Mouse (Mus musculus) forebrain, embryonic 15.5 days (tissue): ENCODE data around the gene Asb5. TPM values are rescaled to one million over a fixed set of nuclear protein-coding genes. Genes with fewer than 3 reads are reported as not detected.
A peak's percentile ranks its signal among the peaks of the same experiment; 100 is the strongest.
"Not testable (repeated sequence)": the region's sequence is repeated elsewhere in the genome, so short reads cannot be mapped to it uniquely, and the experiment has no call there.

Experiments used
- ATAC-seq: fragments of 200-750 bp; cut with Nextera tagmentation; replicated peaks from 2 replicates; pipeline ENCODE4 v1.8.0; 2017; ENCODE audit warnings: mild to moderate bottlenecking, moderate TSS enrichment, moderate library complexity
- H3K27ac ChIP-seq: fragments of 300-500 bp; sonication (generic); replicated peaks from 2 replicates; pipeline ENCODE4 v1.5.1; 2015; ENCODE audit warnings: mild to moderate bottlenecking, inconsistent platforms
- H3K27me3 ChIP-seq: fragments of 300-500 bp; sonication (generic); 2 replicates; pipeline ENCODE4 v1.6.1; 2015; ENCODE audit warnings: inconsistent platforms
- H3K36me3 ChIP-seq: fragments of 300-500 bp; sonication (generic); 2 replicates; pipeline ENCODE4 v1.6.1; 2015; ENCODE audit warnings: mild to moderate bottlenecking, inconsistent platforms
- H3K4me1 ChIP-seq: fragments of 300-500 bp; sonication (generic); 2 replicates; pipeline ENCODE4 v1.6.1; 2015; ENCODE audit warnings: inconsistent platforms
- H3K4me2 ChIP-seq: fragments of 300-500 bp; sonication (generic); replicated peaks from 2 replicates; pipeline ENCODE4 v1.6.1; 2015; ENCODE audit warnings: mild to moderate bottlenecking, inconsistent platforms
- H3K4me3 ChIP-seq: fragments of 300-500 bp; sonication (generic); 2 replicates; pipeline ENCODE4 v1.5.1; 2015; ENCODE audit warnings: mild to moderate bottlenecking, inconsistent platforms
- H3K9ac ChIP-seq: fragments of 300-500 bp; sonication (generic); replicated peaks from 2 replicates; pipeline ENCODE4 v1.6.1; 2015; ENCODE audit warnings: mild to moderate bottlenecking, inconsistent platforms
- H3K9me3 ChIP-seq: fragments of 300-500 bp; sonication (generic); 2 replicates; pipeline ENCODE4 v1.6.1; 2016; ENCODE audit warnings: inconsistent platforms
- WGBS: fragments of 180-500 bp; shearing (Covaris S2); methylation state at CpG from one replicate; pipeline ENCODE4 v1.1.7; 2015; ENCODE audit warnings: mixed read lengths; 5-methylcytosine and 5-hydroxymethylcytosine counted together
- polyA plus RNA-seq: library from polyadenylated mRNA; unstranded; fragments of >200 nt; fragmentation: Nextera tagmentation; extraction: Ambion mirVana; gene quantifications from 2 replicates; pipeline ENCODE4 v1.2.1, GENCODE M21; 2015

Asb5 gene
- polyA plus RNA-seq, 1 experiment from 2014 or later, result 6.1 TPM

- no peaks in the 10 kb centered on the region for H3K36me3 ChIP-seq
- peaks cover 13% of the 10 kb centered on the region for H3K4me1 ChIP-seq
- H3K27me3 ChIP-seq, result no peaks in the 10 kb centered on the region
- H3K4me3 ChIP-seq, result peak overlapping the region; percentile 43
- no peak overlapping the region; the same call in 1 of the 2 replicates for H3K9ac ChIP-seq
- no peak overlapping the region for H3K27ac ChIP-seq
- peak overlapping the region; percentile 65 for H3K4me2 ChIP-seq
- no peaks in the 10 kb centered on the region for H3K9me3 ChIP-seq
- peak; percentile 59 for ATAC-seq
- 4% methylated on average over 8 of the region's 11 CpGs for WGBS
Observed at GRCm38 (mm10) chr8:54508814-54509213, 20.6 kb upstream of the Asb5 start.

- H3K9ac ChIP-seq, result peak overlapping the region; percentile 49
- peak overlapping the region; percentile 64 for H3K27ac ChIP-seq
- peak overlapping the region; percentile 65 for H3K4me2 ChIP-seq
- peak overlapping the region; percentile 43 for H3K4me3 ChIP-seq
- WGBS, result under 1% methylated on average over 10 of the region's 10 CpGs
- no peaks in the 10 kb centered on the region for H3K9me3 ChIP-seq
- H3K4me1 ChIP-seq, result peaks cover 13% of the 10 kb centered on the region
- no peaks in the 10 kb centered on the region for H3K27me3 ChIP-seq
- no peaks in the 10 kb centered on the region for H3K36me3 ChIP-seq
- ATAC-seq, result peak; percentile 88
Observed at GRCm38 (mm10) chr8:54509221-54509721, 20.1 kb upstream of the Asb5 start.

- Histone ChIP-seq H3K9ac (no peak overlapping the region), H3K27ac (no peak overlapping the region), H3K4me2 (no peak overlapping the region), H3K4me3 (no peak overlapping the region), H3K27me3 (no peaks in the 10 kb centered on the region), H3K36me3 (0 out of 2 replicates have a peak, but pooled peaks cover 3% of the 10 kb centered on the region), H3K4me1 (peaks cover 13% of the 10 kb centered on the region), H3K9me3 (no peaks in the 10 kb centered on the region)
- WGBS, result 93% methylated on average over 3 of the region's 3 CpGs
- no peak for ATAC-seq
Observed at GRCm38 (mm10) chr8:54511791-54512190, 17.6 kb upstream of the Asb5 start.

- H3K4me3 ChIP-seq, ATAC-seq, H3K36me3 ChIP-seq, H3K4me2 ChIP-seq, H3K9ac ChIP-seq, H3K27me3 ChIP-seq, H3K9me3 ChIP-seq, H3K27ac ChIP-seq: not testable (repeated sequence)
- WGBS, result 93% methylated on average over 5 of the region's 5 CpGs
- peaks cover 13% of the 10 kb centered on the region for H3K4me1 ChIP-seq
Observed at GRCm38 (mm10) chr8:54512200-54512599, 17.2 kb upstream of the Asb5 start.

- 88% methylated on average over 10 of the region's 10 CpGs for WGBS
- Histone ChIP-seq H3K27me3 (no peaks in the 10 kb centered on the region), H3K9me3 (no peaks in the 10 kb centered on the region), H3K4me3 (no peak overlapping the region), H3K27ac (no peak overlapping the region), H3K36me3 (peaks cover 19% of the 10 kb centered on the region; the same call in 1 of the 2 replicates), H3K4me1 (no peaks in the 10 kb centered on the region), H3K9ac (no peak overlapping the region), H3K4me2 (no peak overlapping the region)
- no peak for ATAC-seq
Observed at GRCm38 (mm10) chr8:54518756-54519460, 10.5 kb upstream of the Asb5 start.

GRCm38 (mm10) chr8:54520516-54520915, 8.9 kb upstream of the Asb5 start:
- Histone ChIP-seq H3K9me3 (no peaks in the 10 kb centered on the region), H3K27ac (no peak overlapping the region), H3K4me1 (no peaks in the 10 kb centered on the region), H3K36me3 (peaks cover 23% of the 10 kb centered on the region; the same call in 1 of the 2 replicates), H3K4me3 (no peak overlapping the region), H3K27me3 (no peaks in the 10 kb centered on the region), H3K4me2 (no peak overlapping the region), H3K9ac (no peak overlapping the region)
- WGBS, result 57% methylated on average over 4 of the region's 4 CpGs
- ATAC-seq, result no peak

GRCm38 (mm10) chr8:54525606-54526005, 3.8 kb upstream of the Asb5 start:
- no peak overlapping the region for H3K27ac ChIP-seq
- H3K36me3 ChIP-seq, result peaks cover 24% of the 10 kb centered on the region; the same call in 1 of the 2 replicates
- 91% methylated on average over 2 of the region's 2 CpGs for WGBS
- H3K27me3 ChIP-seq, result no peaks in the 10 kb centered on the region
- H3K4me1 ChIP-seq, result peaks cover 19% of the 10 kb centered on the region
- ATAC-seq, result no peak
- no peaks in the 10 kb centered on the region for H3K9me3 ChIP-seq
- H3K4me2 ChIP-seq, result no peak overlapping the region
- H3K4me3 ChIP-seq, result no peak overlapping the region
- no peak overlapping the region for H3K9ac ChIP-seq

GRCm38 (mm10) chr8:54526700-54527099, 2.7 kb upstream of the Asb5 start:
- ATAC-seq, result no peak

GRCm38 (mm10) chr8:54528571-54528970, 809 bp upstream of the Asb5 start:
- ATAC-seq, result no peak
- WGBS, result 40% methylated on average over 7 of the region's 7 CpGs
- Histone ChIP-seq H3K9me3 (no peaks in the 10 kb centered on the region), H3K27ac (no peak overlapping the region), H3K27me3 (no peaks in the 10 kb centered on the region), H3K4me3 (peak overlapping the region; percentile 88), H3K9ac (peak overlapping the region; percentile 88), H3K4me2 (peak overlapping the region; percentile 61), H3K36me3 (peaks cover 9% of the 10 kb centered on the region; the same call in 1 of the 2 replicates), H3K4me1 (peaks cover 19% of the 10 kb centered on the region)

More at GRCm38 (mm10) chr8:54526700-54527099, 2.7 kb upstream of the Asb5 start:
- Histone ChIP-seq H3K9me3 (no peaks in the 10 kb centered on the region), H3K4me1 (peaks cover 19% of the 10 kb centered on the region), H3K4me3 (no peak overlapping the region), H3K27ac (no peak overlapping the region), H3K27me3 (no peaks in the 10 kb centered on the region), H3K36me3 (peaks cover 19% of the 10 kb centered on the region; the same call in 1 of the 2 replicates), H3K4me2 (no peak overlapping the region), H3K9ac (no peak overlapping the region)
- 96% methylated on average over 6 of the region's 6 CpGs for WGBS

- no peak for ATAC-seq
- Histone ChIP-seq H3K4me3 (no peak overlapping the region), H3K27ac (no peak overlapping the region), H3K4me1 (0 out of 2 replicates have a peak, but pooled peaks cover 3% of the 10 kb centered on the region), H3K36me3 (no peaks in the 10 kb centered on the region), H3K27me3 (no peaks in the 10 kb centered on the region), H3K9me3 (no peaks in the 10 kb centered on the region), H3K4me2 (no peak overlapping the region), H3K9ac (no peak overlapping the region)
- WGBS, result 78% methylated on average over 5 of the region's 5 CpGs
Observed at GRCm38 (mm10) chr8:54535172-54535571, 5.8 kb downstream of the Asb5 start.

- Histone ChIP-seq H3K27ac (no peak overlapping the region), H3K4me1 (no peaks in the 10 kb centered on the region), H3K9me3 (no peaks in the 10 kb centered on the region), H3K9ac (no peak overlapping the region), H3K4me2 (no peak overlapping the region), H3K36me3 (no peaks in the 10 kb centered on the region), H3K27me3 (no peaks in the 10 kb centered on the region), H3K4me3 (no peak overlapping the region)
- 93% methylated on average over 3 of the region's 3 CpGs for WGBS
- ATAC-seq, result 0 out of 2 replicates have a peak, but pooled peaks have one; percentile 23
Observed at GRCm38 (mm10) chr8:54537285-54537684, 7.9 kb downstream of the Asb5 start.

- H3K9me3 ChIP-seq, result no peaks in the 10 kb centered on the region
- no peak overlapping the region for H3K27ac ChIP-seq
- H3K36me3 ChIP-seq, result no peaks in the 10 kb centered on the region
- 79% methylated on average over 1 of the region's 1 CpGs for WGBS
- no peak overlapping the region for H3K9ac ChIP-seq
- no peak overlapping the region for H3K4me2 ChIP-seq
- H3K27me3 ChIP-seq, result no peaks in the 10 kb centered on the region
- no peak overlapping the region for H3K4me3 ChIP-seq
- no peaks in the 10 kb centered on the region for H3K4me1 ChIP-seq
- no peak for ATAC-seq
Observed at GRCm38 (mm10) chr8:54541331-54541730, 12.0 kb downstream of the Asb5 start.
